ENCODE assay signal across 8 mouse cellular contexts in genomic region chrX:77511994-77512485, GRCm38 (mm10). TPM values are rescaled to one million over a fixed set of nuclear protein-coding genes. Genes with fewer than 3 reads are reported as not detected.
A peak's percentile ranks its signal among the peaks of the same experiment; 100 is the strongest.
DNase-seq lines count a peak whose midpoint lies in the region; ATAC-seq and TF ChIP-seq lines count a peak whose summit lies in the region.

No protein-coding gene starts in this region.

- H3K4me1 ChIP-seq in neural tube, embryonic 11.5 days (ENCODE audit: control insufficient read depth, insufficient read depth, low read length) = peaks cover 4% of the 10 kb centered on the region; the same call in 1 of the 2 replicates
- H3K4me1 ChIP-seq in embryonic facial prominence, embryonic 13.5 days = peaks cover 7% of the 10 kb centered on the region
- H3K4me1 ChIP-seq in intestine, embryonic 16.5 days (ENCODE audit: control insufficient read depth, insufficient read depth, low read length) = peaks cover 8% of the 10 kb centered on the region; the same call in 1 of the 2 replicates
- H3K4me1 ChIP-seq in olfactory bulb, adult 2 months (ENCODE audit: control insufficient read depth, insufficient read depth, low read length) = peaks cover 9% of the 10 kb centered on the region

- peak overlapping the region; percentile 72 for H3K9ac ChIP-seq in neural tube, embryonic 11.5 days (ENCODE audit: low read length)
- peak overlapping the region; percentile 84 for H3K9ac ChIP-seq in embryonic facial prominence, embryonic 13.5 days
- H3K9ac ChIP-seq in intestine, embryonic 16.5 days (ENCODE audit: low read depth, low read length) = peak overlapping the region; percentile 80

- H3K4me2 ChIP-seq in neural tube, embryonic 11.5 days (ENCODE audit: low read depth) = peak overlapping the region; percentile 49
- H3K4me2 ChIP-seq in embryonic facial prominence, embryonic 13.5 days = peak overlapping the region; percentile 62
- peak overlapping the region; percentile 52 for H3K4me2 ChIP-seq in intestine, embryonic 16.5 days (ENCODE audit: low read depth, low read length)

- TF ChIP-seq POLR2A in olfactory bulb, adult 2 months (IDR thresholded peaks at IDR 0.05; ENCODE audit: insufficient read depth, low read depth, low read length) = no peak

- WGBS in neural tube, embryonic 11.5 days = 15% methylated on average over 12 of the region's 12 CpGs
- WGBS in embryonic facial prominence, embryonic 13.5 days = 35% methylated on average over 12 of the region's 12 CpGs
- WGBS in intestine, embryonic 16.5 days = 15% methylated on average over 12 of the region's 12 CpGs
- 25% methylated on average over 12 of the region's 12 CpGs for WGBS in olfactory bulb, adult 2 months

- no peak for TF ChIP-seq CTCF in olfactory bulb, adult 2 months (IDR thresholded peaks at IDR 0.05; ENCODE audit: insufficient read depth, low read depth, low read length)

- H3K4me3 ChIP-seq in neural tube, embryonic 11.5 days (ENCODE audit: low read depth, low read length) = peak overlapping the region; percentile 64
- H3K4me3 ChIP-seq in embryonic facial prominence, embryonic 13.5 days = peak overlapping the region; percentile 59
- peak overlapping the region; percentile 57 for H3K4me3 ChIP-seq in intestine, embryonic 16.5 days (ENCODE audit: low read length)
- H3K4me3 ChIP-seq in olfactory bulb, adult 2 months (ENCODE audit: insufficient read depth, low read depth, low read length) = peak overlapping the region; percentile 96

- DNase-seq in neural tube, embryonic 11.5 days (ENCODE audit: low spot score) = no peak
- DNase-seq in neural tube, embryonic 10.5 days (ENCODE audit: extremely low spot score, low spot score) = no peak
- no peak for DNase-seq in thymus, postnatal 36 days
- DNase-seq in gastrocnemius, adult 18-20 months (ENCODE audit: low spot score) = no peak

- no peak for ATAC-seq in neural tube, embryonic 11.5 days (ENCODE audit: insufficient read depth, low FRiP score, low TSS enrichment)
- no peak for ATAC-seq in embryonic facial prominence, embryonic 13.5 days (ENCODE audit: insufficient number of reproducible peaks, insufficient read depth, low FRiP score, low TSS enrichment, low read depth)
- ATAC-seq in intestine, embryonic 16.5 days = no peak
- ATAC-seq in erythroid progenitor cell, adult 5-6 weeks (replicated peaks; ENCODE audit: low FRiP score, poor library complexity, severe bottlenecking) = no peak

- H3K27ac ChIP-seq in neural tube, embryonic 11.5 days (ENCODE audit: low read depth, low read length) = peak overlapping the region; percentile 88; the same call in 1 of the 2 replicates
- peak overlapping the region; percentile 97 for H3K27ac ChIP-seq in embryonic facial prominence, embryonic 13.5 days
- peak overlapping the region; percentile 94 for H3K27ac ChIP-seq in intestine, embryonic 16.5 days (ENCODE audit: low read length)
- 0 out of 2 replicates have a peak overlapping the region, but pooled peaks have one; percentile 95 for H3K27ac ChIP-seq in olfactory bulb, adult 2 months (ENCODE audit: insufficient read depth, low read depth, low read length)

- H3K27me3 ChIP-seq in neural tube, embryonic 11.5 days (ENCODE audit: control insufficient read depth, insufficient read depth, low read length) = no peaks in the 10 kb centered on the region
- H3K27me3 ChIP-seq in embryonic facial prominence, embryonic 13.5 days = no peaks in the 10 kb centered on the region
- no peaks in the 10 kb centered on the region for H3K27me3 ChIP-seq in intestine, embryonic 16.5 days (replicated peaks; ENCODE audit: control insufficient read depth, insufficient read depth, low read length)

- H3K36me3 ChIP-seq in neural tube, embryonic 11.5 days (ENCODE audit: control insufficient read depth, insufficient read depth, low read length) = no peaks in the 10 kb centered on the region
- H3K36me3 ChIP-seq in embryonic facial prominence, embryonic 13.5 days = no peaks in the 10 kb centered on the region
- H3K36me3 ChIP-seq in intestine, embryonic 16.5 days (ENCODE audit: control insufficient read depth, insufficient read depth, low read length) = no peaks in the 10 kb centered on the region

- H3K9me3 ChIP-seq in neural tube, embryonic 11.5 days (ENCODE audit: control insufficient read depth, low read length) = no peaks in the 10 kb centered on the region
- no peaks in the 10 kb centered on the region for H3K9me3 ChIP-seq in embryonic facial prominence, embryonic 13.5 days
- H3K9me3 ChIP-seq in intestine, embryonic 16.5 days (ENCODE audit: control insufficient read depth, low read length) = no peaks in the 10 kb centered on the region

RNA-seq across cellular contexts. Expression of gene Tbl1x, which starts 1.2 kb away (rescaled TPM):
- polyA plus RNA-seq in neural tube, embryonic 11.5 days (2014; fragmentation: Nextera tagmentation; extraction: Ambion mirVana) = 77.6 and 81.1 TPM in 2 replicates
- 78.2 and 83.2 TPM in 2 replicates for polyA plus RNA-seq in embryonic facial prominence, embryonic 13.5 days (2015; fragmentation: Nextera tagmentation; extraction: Ambion mirVana)
- 49.6 and 53.3 TPM in 2 replicates for polyA plus RNA-seq in intestine, embryonic 16.5 days (2015; fragmentation: Nextera tagmentation; extraction: Ambion mirVana)
- 58.0 and 148 TPM in 2 replicates for polyA plus RNA-seq in olfactory bulb, adult 2 months (2012; ENCODE audit: insufficient read depth, insufficient read length, low replicate concordance, missing spikeins)
- total RNA-seq in gastrocnemius, adult 18-20 months (2021) = 10 to 100 TPM; 10.3 to 12.8 TPM
- total RNA-seq in erythroid progenitor cell, adult 5-6 weeks (2015; ENCODE audit: low replicate concordance) = 17.2 and 20.2 TPM in 2 replicates
- 8.3 and 9.4 TPM in 2 replicates for total RNA-seq in erythroid progenitor cell, adult 5-6 weeks (2017; ENCODE audit: low replicate concordance)
